Mouse (Mus musculus) forebrain, embryonic 12.5 days (tissue): ENCODE results near the gene Pole2. TPM values are rescaled to one million over a fixed set of nuclear protein-coding genes. Genes with fewer than 3 reads are reported as not detected.
"Not testable (repeated sequence)": the region's sequence is repeated elsewhere in the genome, so short reads cannot be mapped to it uniquely, and the experiment has no call there.

Experiments
- ATAC-seq: fragments of 200-750 bp; cut with Nextera tagmentation; 2 replicates; pipeline ENCODE4 v1.8.0; 2017; ENCODE audit warnings: moderate TSS enrichment; ENCODE audit not compliant: low FRiP score
- H3K27ac ChIP-seq: fragments of 300-500 bp; sonication (generic); 2 replicates; pipeline ENCODE4 v1.5.1; 2016; ENCODE audit warnings: mild to moderate bottlenecking
- H3K27me3 ChIP-seq: fragments of 300-500 bp; sonication (generic); 2 replicates; pipeline ENCODE4 v1.6.1; 2016; ENCODE audit warnings: mild to moderate bottlenecking
- H3K36me3 ChIP-seq: fragments of 300-500 bp; sonication (generic); replicated peaks from 2 replicates; pipeline ENCODE4 v1.6.1; 2016; ENCODE audit warnings: mild to moderate bottlenecking
- H3K4me1 ChIP-seq: fragments of 300-500 bp; sonication (generic); 2 replicates; pipeline ENCODE4 v1.6.1; 2016
- H3K4me2 ChIP-seq: fragments of 300-500 bp; sonication (generic); 2 replicates; pipeline ENCODE4 v1.6.1; 2016; ENCODE audit warnings: mild to moderate bottlenecking, moderate library complexity
- H3K4me3 ChIP-seq: fragments of 300-500 bp; sonication (generic); replicated peaks from 2 replicates; pipeline ENCODE4 v1.5.1; 2016; ENCODE audit warnings: mild to moderate bottlenecking
- H3K9ac ChIP-seq: fragments of 300-500 bp; sonication (generic); 2 replicates; pipeline ENCODE4 v1.6.1; 2016; ENCODE audit warnings: mild to moderate bottlenecking
- H3K9me3 ChIP-seq: fragments of 300-500 bp; sonication (generic); 2 replicates; pipeline ENCODE4 v1.6.1; 2016
- WGBS: fragments of 180-500 bp; shearing (Covaris S2); methylation state at CpG from one replicate; pipeline ENCODE4 v1.1.7; 2016; 5-methylcytosine and 5-hydroxymethylcytosine counted together
- microRNA-seq: library from miRNA; unstranded; fragments of <30 nt; microRNA quantifications from one replicate; pipeline ENCODE4, GENCODE M21; 2017
- polyA plus RNA-seq: library from polyadenylated mRNA; unstranded; fragments of >200 nt; fragmentation: Nextera tagmentation; extraction: Ambion mirVana; gene quantifications from 2 replicates; pipeline ENCODE4 v1.2.1, GENCODE M21; 2016

Gene Pole2
- polyA plus RNA-seq, 1 experiment from 2014 or later: 27.1 TPM

DNA sequence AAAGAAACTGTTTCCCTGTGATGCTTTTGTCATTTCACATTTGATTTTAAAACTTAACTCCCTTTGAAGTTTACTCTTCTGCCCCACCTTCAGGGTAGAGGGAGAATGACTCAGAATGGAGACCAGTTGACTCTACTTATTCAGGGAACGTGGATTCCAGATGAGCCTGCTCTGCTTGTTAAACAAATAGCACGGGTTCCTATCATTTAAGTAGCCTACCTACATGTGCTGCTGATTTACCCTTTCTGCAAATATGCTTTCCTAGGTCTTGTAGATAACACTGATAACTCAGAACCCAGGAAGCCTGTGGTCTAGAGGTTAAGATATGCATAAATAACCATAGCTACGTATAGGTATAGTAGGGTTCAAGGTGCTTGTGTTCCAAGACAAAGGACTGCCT lies 63.1 kb downstream of the Pole2 start:
- Histone ChIP-seq H3K9ac (no peak overlapping the region), H3K9me3 (no peaks in the 10 kb centered on the region), H3K4me2 (no peak overlapping the region), H3K36me3 (no peaks in the 10 kb centered on the region), H3K27ac (no peak overlapping the region), H3K4me3 (no peak overlapping the region), H3K4me1 (peaks cover 11% of the 10 kb centered on the region), H3K27me3 (no peaks in the 10 kb centered on the region)
- no peak for ATAC-seq
- WGBS: 69% methylated on average over 3 of the region's 3 CpGs

DNA sequence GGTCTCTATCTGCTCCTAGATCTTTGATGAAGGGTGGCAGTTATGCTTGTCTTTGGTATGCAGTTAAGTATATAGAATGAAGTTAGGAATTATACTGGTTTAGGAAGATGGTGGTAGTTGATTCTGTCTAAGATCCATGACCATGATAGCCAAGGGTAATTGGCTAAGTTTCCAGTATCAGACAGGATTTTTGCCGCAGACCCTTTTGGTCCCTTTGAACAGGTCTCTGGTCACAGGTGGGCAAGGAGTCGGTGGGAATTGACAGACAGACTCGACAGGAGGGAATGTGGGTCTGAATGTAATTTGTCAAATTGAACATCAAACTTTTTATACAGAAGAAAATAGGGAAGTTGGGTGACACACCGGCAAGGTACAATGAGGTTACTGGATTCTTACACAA lies 64.4 kb downstream of the Pole2 start:
- H3K4me3 ChIP-seq, H3K36me3 ChIP-seq, H3K27ac ChIP-seq, H3K27me3 ChIP-seq, H3K4me1 ChIP-seq, H3K9ac ChIP-seq, ATAC-seq, H3K9me3 ChIP-seq, H3K4me2 ChIP-seq: not testable (repeated sequence)
- 86% methylated on average over 4 of the region's 4 CpGs for WGBS

DNA sequence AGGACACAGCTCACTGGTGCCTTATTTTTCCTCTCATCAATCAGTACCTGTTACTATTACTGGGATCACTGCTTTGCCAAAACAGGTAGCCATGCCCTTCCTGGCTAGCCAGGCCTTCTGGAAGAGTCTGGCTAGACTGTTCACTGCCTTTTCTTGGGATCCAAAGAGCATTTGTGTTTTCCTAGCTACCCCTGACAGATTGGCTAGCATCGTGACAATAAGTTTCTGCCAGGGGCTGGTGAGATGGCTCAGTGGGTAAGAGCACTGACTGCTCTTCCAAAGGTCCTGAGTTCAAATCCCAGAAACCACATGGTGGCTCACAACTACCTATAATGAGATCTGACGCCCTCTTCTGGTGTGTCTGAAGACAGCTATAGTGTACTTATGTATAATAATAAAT lies 67.3 kb downstream of the Pole2 start:
- H3K27ac ChIP-seq, ATAC-seq, H3K9me3 ChIP-seq, H3K4me3 ChIP-seq, H3K4me1 ChIP-seq, H3K9ac ChIP-seq, H3K27me3 ChIP-seq, H3K4me2 ChIP-seq: not testable (repeated sequence)
- WGBS: 82% methylated on average over 2 of the region's 2 CpGs
- H3K36me3 ChIP-seq: peaks cover 18% of the 10 kb centered on the region

DNA sequence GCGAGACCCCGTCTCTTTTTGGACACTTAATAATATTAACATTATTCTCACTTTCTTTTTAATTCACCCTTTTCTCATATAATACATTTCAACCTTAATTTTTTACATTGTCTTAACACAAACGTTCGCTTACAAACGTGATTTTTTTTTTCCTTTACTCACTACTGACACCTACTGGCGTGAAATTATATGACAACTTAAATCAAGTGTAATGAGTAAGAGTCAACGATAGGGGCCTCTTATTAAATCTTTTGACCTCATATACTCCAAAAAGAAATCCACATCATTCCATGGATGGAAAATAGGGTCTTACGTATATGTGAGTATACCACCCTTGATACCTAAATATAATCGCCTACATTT lies 68.4 kb downstream of the Pole2 start:
- 0 out of 2 replicates have a peak overlapping the region, but pooled peaks have one; percentile 6 for H3K4me2 ChIP-seq

GRCm38 (mm10) chr12:69158765-69159577 lies 69.0 kb downstream of the Pole2 start, which contains the start of gene Rps29:
Rps29 (minus strand) TSS chr12:69159186.
- not testable (repeated sequence) for H3K9me3 ChIP-seq, H3K27me3 ChIP-seq, H3K4me1 ChIP-seq
- peak within 1 kb of the TSS; percentile 95 for H3K27ac ChIP-seq
- H3K4me2 ChIP-seq: peak within 1 kb of the TSS; percentile 64
- peak within 1 kb of the TSS; percentile 89 for H3K9ac ChIP-seq
- under 1% methylated on average over 60 of the region's 68 CpGs for WGBS
- peaks cover 23% of the 10 kb centered on the region for H3K36me3 ChIP-seq
- ATAC-seq: peak; percentile 99
- H3K4me3 ChIP-seq: peak within 1 kb of the TSS; percentile 72

More for the DNA sequence above, 68.4 kb downstream of the Pole2 start:
- Histone ChIP-seq H3K9ac (no peak overlapping the region), H3K4me1 (peaks cover 9% of the 10 kb centered on the region), H3K36me3 (peaks cover 23% of the 10 kb centered on the region), H3K9me3 (no peaks in the 10 kb centered on the region), H3K27ac (no peak overlapping the region), H3K4me3 (peak overlapping the region; percentile 14), H3K27me3 (no peaks in the 10 kb centered on the region)
- ATAC-seq: peak; percentile 5; the same call in 1 of the 2 replicates
- 5% methylated on average over 9 of the region's 9 CpGs for WGBS

- WGBS: under 1% methylated on average over 19 of the region's 19 CpGs
Observed at GRCm38 (mm10) chr12:69158366-69158764, 69.6 kb downstream of the Pole2 start.

GRCm38 (mm10) chr12:69157107-69157506 lies 70.9 kb downstream of the Pole2 start:
- H3K4me2 ChIP-seq: peak overlapping the region; percentile 64; the same call in 1 of the 2 replicates
- H3K27me3 ChIP-seq: no peaks in the 10 kb centered on the region
- H3K27ac ChIP-seq: no peak overlapping the region
- no peak overlapping the region for H3K9ac ChIP-seq
- H3K9me3 ChIP-seq: no peaks in the 10 kb centered on the region
- WGBS: 94% methylated on average over 2 of the region's 2 CpGs
- H3K4me1 ChIP-seq: peaks cover 9% of the 10 kb centered on the region
- H3K36me3 ChIP-seq: peaks cover 23% of the 10 kb centered on the region
- H3K4me3 ChIP-seq: no peak overlapping the region
- no peak for ATAC-seq

More at GRCm38 (mm10) chr12:69158366-69158764, 69.6 kb downstream of the Pole2 start:
- ATAC-seq: peak; percentile 15; the same call in 1 of the 2 replicates
- H3K9ac ChIP-seq: peak overlapping the region; percentile 89
- no peaks in the 10 kb centered on the region for H3K27me3 ChIP-seq
- peaks cover 9% of the 10 kb centered on the region for H3K4me1 ChIP-seq
- no peaks in the 10 kb centered on the region for H3K9me3 ChIP-seq
- H3K4me2 ChIP-seq: peak overlapping the region; percentile 64
- peaks cover 23% of the 10 kb centered on the region for H3K36me3 ChIP-seq
- peak overlapping the region; percentile 72 for H3K4me3 ChIP-seq
- peak overlapping the region; percentile 95 for H3K27ac ChIP-seq

GRCm38 (mm10) chr12:69156436-69156835 lies 71.6 kb downstream of the Pole2 start:
- Histone ChIP-seq H3K27ac (no peak overlapping the region), H3K4me2 (no peak overlapping the region), H3K4me3 (no peak overlapping the region), H3K27me3 (no peaks in the 10 kb centered on the region), H3K36me3 (peaks cover 23% of the 10 kb centered on the region), H3K9ac (no peak overlapping the region), H3K4me1 (peaks cover 9% of the 10 kb centered on the region), H3K9me3 (no peaks in the 10 kb centered on the region)
- WGBS: 92% methylated on average over 4 of the region's 4 CpGs
- no peak for ATAC-seq

GRCm38 (mm10) chr12:69155923-69156322 lies 72.1 kb downstream of the Pole2 start:
- H3K4me2 ChIP-seq: no peak overlapping the region
- ATAC-seq: no peak
- H3K27me3 ChIP-seq: no peaks in the 10 kb centered on the region
- no peak overlapping the region for H3K9ac ChIP-seq
- H3K27ac ChIP-seq: no peak overlapping the region
- no peaks in the 10 kb centered on the region for H3K9me3 ChIP-seq
- H3K36me3 ChIP-seq: peaks cover 23% of the 10 kb centered on the region
- H3K4me1 ChIP-seq: peaks cover 9% of the 10 kb centered on the region
- H3K4me3 ChIP-seq: no peak overlapping the region
- 81% methylated on average over 2 of the region's 2 CpGs for WGBS

Small RNA genes within 50 kb of the gene (microRNA-seq; reads per million reads assigned to microRNA genes)
- gene Gm47287 (not detected), gene Gm47295 (1.7 reads per million)

Other genes starting within 250 kb of the Pole2 start
- 1,451 and 1,514 TPM in 2 replicates for gene Rps29, start 69.0 kb downstream of the Pole2 start, polyA plus RNA-seq
- 29.7 and 32.0 TPM in 2 replicates for gene Lrr1, start 59.4 kb downstream of the Pole2 start, polyA plus RNA-seq
- 480 and 487 TPM in 2 replicates for gene Rpl36al, start 44.1 kb downstream of the Pole2 start, polyA plus RNA-seq
- gene Mgat2, start 44.0 kb downstream of the Pole2 start, polyA plus RNA-seq: 45.6 and 46.6 TPM in 2 replicates
- 38.6 and 41.0 TPM in 2 replicates for gene Gm49383, start 31.1 kb downstream of the Pole2 start, polyA plus RNA-seq
- gene Dnaaf2, start 29.8 kb downstream of the Pole2 start, polyA plus RNA-seq: 15.0 and 17.4 TPM in 2 replicates
- 31.2 and 37.9 TPM in 2 replicates for gene Gm49384, start 23.9 kb downstream of the Pole2 start, polyA plus RNA-seq
- gene Klhdc1, start 13.0 kb upstream of the Pole2 start, polyA plus RNA-seq: 3.5 and 5.5 TPM in 2 replicates
- gene Klhdc2, start 68.5 kb upstream of the Pole2 start, polyA plus RNA-seq: 243 and 245 TPM in 2 replicates
- 93.3 and 98.4 TPM in 2 replicates for gene Nemf, start 129.0 kb upstream of the Pole2 start, polyA plus RNA-seq
- 46.8 and 54.6 TPM in 2 replicates for gene Arf6, start 144.0 kb upstream of the Pole2 start, polyA plus RNA-seq
- gene Gm9887, start 144.3 kb upstream of the Pole2 start, polyA plus RNA-seq: 2.1 and 2.3 TPM in 2 replicates